Mouse (Mus musculus): Measurements from ENCODE around the gene Naa16.

- peak; percentile 52 for TF ChIP-seq CTCF (IDR thresholded peaks at IDR 0.05; ENCODE audit: extremely low read depth, insufficient read depth, low read length)
- TF ChIP-seq POLR2A (IDR thresholded peaks at IDR 0.05; ENCODE audit: extremely low read depth, insufficient read depth, low read length), result no peak
These were observed 63.5 kb downstream of the Naa16 start for GRCm38 (mm10) chr14:79327033-79327432.
